Mouse (Mus musculus): ENCODE measurements around the gene Acod1.

DNA sequence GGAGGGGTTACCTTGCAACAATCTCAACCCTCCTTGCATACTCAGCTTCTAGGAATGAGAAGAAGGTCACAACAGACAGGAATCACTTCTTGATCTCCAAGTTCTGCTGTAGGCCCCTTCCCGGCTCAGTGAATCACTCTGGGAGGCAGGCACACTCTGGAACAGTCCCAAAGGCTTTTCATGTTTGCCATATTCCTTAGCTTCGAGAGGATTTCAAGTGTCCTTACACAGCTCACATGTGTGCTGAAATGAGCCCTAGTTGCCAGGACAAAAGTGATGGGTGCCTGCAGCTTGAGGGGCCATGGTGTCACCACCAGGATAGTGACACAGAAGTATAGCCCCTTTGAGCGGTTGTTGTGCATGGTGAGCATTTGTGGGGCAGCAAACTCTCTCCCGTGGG, 26.0 kb downstream of the Acod1 start:
- TF ChIP-seq EP300 (IDR thresholded peaks at IDR 0.05; ENCODE audit: low read length) = no peak
- no peak for TF ChIP-seq CTCF (conservative IDR thresholded peaks at IDR 0.05 in 1 of 2, IDR thresholded peaks at IDR 0.05 in 1 of 2; ENCODE audit: low read depth in 2 of 2, low read length in 2 of 2)
- TF ChIP-seq POLR2A (IDR thresholded peaks at IDR 0.05; ENCODE audit: low read depth, low read length) = no peak
- TF ChIP-seq MAFK (IDR thresholded peaks at IDR 0.05; ENCODE audit: insufficient replicate concordance, low read length) = no peak
- TF ChIP-seq MYC (IDR thresholded peaks at IDR 0.05; ENCODE audit: low read depth, low read length) = no peak
- TF ChIP-seq ELF1 (IDR thresholded peaks at IDR 0.05; ENCODE audit: low read depth, low read length) = no peak
- TF ChIP-seq GABPA (IDR thresholded peaks at IDR 0.05; ENCODE audit: insufficient replicate concordance, low read depth, low read length) = no peak
- no peak for TF ChIP-seq JUND (conservative IDR thresholded peaks at IDR 0.05; ENCODE audit: low read depth, low read length)

All from CH12.LX (cell line).